Mouse (Mus musculus) liver, embryonic 13.5 days (tissue): ENCODE data around the gene Ear10. TPM values are rescaled to one million over a fixed set of nuclear protein-coding genes. Genes with fewer than 3 reads are reported as not detected.
A peak's percentile ranks its signal among the peaks of the same experiment; 100 is the strongest.
"Not testable (repeated sequence)": the region's sequence is repeated elsewhere in the genome, so short reads cannot be mapped to it uniquely, and the experiment has no call there.

Experiments used
- ATAC-seq: fragments of 200-750 bp; cut with Nextera tagmentation; 2 replicates; pipeline ENCODE4 v1.8.0; 2017; ENCODE audit warnings: low read depth, mild to moderate bottlenecking, moderate number of reproducible peaks, moderate library complexity
- DNase-seq: peaks from one replicate; pipeline ENCODE4 v3.0.0; 2022
- H3K27ac ChIP-seq: fragments of 300-500 bp; sonication (generic); 2 replicates; pipeline ENCODE4 v1.5.1; 2015; ENCODE audit warnings: moderate library complexity, mild to moderate bottlenecking, inconsistent platforms
- H3K27me3 ChIP-seq: fragments of 300-500 bp; sonication (generic); 2 replicates; pipeline ENCODE4 v1.6.1; 2015; ENCODE audit warnings: mild to moderate bottlenecking, inconsistent platforms
- H3K36me3 ChIP-seq: fragments of 300-500 bp; sonication (generic); 2 replicates; pipeline ENCODE4 v1.6.1; 2015; ENCODE audit warnings: mild to moderate bottlenecking, inconsistent platforms
- H3K4me1 ChIP-seq: fragments of 300-500 bp; sonication (generic); replicated peaks from 2 replicates; pipeline ENCODE4 v1.6.1; 2015; ENCODE audit warnings: inconsistent platforms
- H3K4me2 ChIP-seq: fragments of 300-500 bp; sonication (generic); 2 replicates; pipeline ENCODE4 v1.6.1; 2015; ENCODE audit warnings: inconsistent platforms, mild to moderate bottlenecking, moderate library complexity
- H3K4me3 ChIP-seq: fragments of 300-500 bp; sonication (generic); replicated peaks from 2 replicates; pipeline ENCODE4 v1.5.1; 2015; ENCODE audit warnings: mild to moderate bottlenecking, inconsistent platforms
- H3K9ac ChIP-seq: fragments of 300-500 bp; sonication (generic); 2 replicates; pipeline ENCODE4 v1.6.1; 2015; ENCODE audit warnings: mild to moderate bottlenecking, inconsistent platforms
- H3K9me3 ChIP-seq: fragments of 300-500 bp; sonication (generic); replicated peaks from 2 replicates; pipeline ENCODE4 v1.6.1; 2016; ENCODE audit warnings: inconsistent platforms
- WGBS: fragments of 180-500 bp; shearing (Covaris S2); methylation state at CpG from one replicate; pipeline ENCODE4 v1.1.7; 2015; ENCODE audit not compliant: insufficient replicate concordance; 5-methylcytosine and 5-hydroxymethylcytosine counted together
- polyA plus RNA-seq: library from polyadenylated mRNA; unstranded; fragments of >200 nt; fragmentation: Nextera tagmentation; extraction: Ambion mirVana; gene quantifications from 2 replicates; pipeline ENCODE4 v1.2.1, GENCODE M21; 2015

The Ear10 gene
- polyA plus RNA-seq, 1 experiment from 2014 or later: not detected

GRCm38 (mm10) chr14:43886235-43886634 is 37.1 kb downstream of the Ear10 start:
- not testable (repeated sequence) for ATAC-seq, H3K4me3 ChIP-seq, DNase-seq, H3K27me3 ChIP-seq, H3K4me2 ChIP-seq, H3K36me3 ChIP-seq, H3K27ac ChIP-seq, H3K9me3 ChIP-seq, H3K9ac ChIP-seq, H3K4me1 ChIP-seq
- 40% methylated on average over 1 of the region's 1 CpGs for WGBS

DNA sequence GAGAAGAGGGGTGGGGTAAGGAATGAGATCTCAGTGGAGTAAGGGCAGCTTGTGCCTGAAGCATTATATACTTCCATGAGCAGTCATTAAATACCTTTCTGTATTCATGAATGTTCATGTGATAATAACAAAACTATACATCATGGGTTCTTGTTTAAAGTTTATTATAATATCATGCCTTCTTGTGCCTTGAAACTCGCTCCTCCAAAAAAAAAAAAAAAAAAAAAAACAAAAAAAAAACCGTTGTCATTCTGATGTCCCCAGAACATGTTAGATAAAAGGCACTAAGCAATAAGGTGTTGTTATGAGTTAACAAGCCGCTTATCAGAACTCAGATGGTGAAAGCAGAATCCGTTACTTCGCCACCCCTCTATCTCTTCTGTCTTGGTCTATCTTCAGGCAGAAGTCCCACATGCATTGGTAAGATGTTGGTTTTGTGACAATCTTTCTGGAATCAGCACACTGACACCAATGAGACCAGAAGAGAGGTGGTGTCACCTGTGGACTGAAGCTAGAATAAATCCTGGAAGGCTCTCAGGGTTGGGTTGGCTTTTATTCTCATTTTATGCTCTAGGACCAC is 43.3 kb downstream of the Ear10 start:
- H3K4me1 ChIP-seq, H3K4me2 ChIP-seq, H3K27me3 ChIP-seq, H3K9ac ChIP-seq, H3K27ac ChIP-seq, H3K36me3 ChIP-seq, H3K4me3 ChIP-seq, H3K9me3 ChIP-seq: not testable (repeated sequence)
- WGBS: 19% methylated on average over 5 of the region's 5 CpGs
- ATAC-seq: peak; percentile 82
- DNase-seq: peak; percentile 6

- H3K36me3 ChIP-seq, H3K4me2 ChIP-seq, H3K27ac ChIP-seq, H3K4me3 ChIP-seq, DNase-seq, H3K9ac ChIP-seq, H3K27me3 ChIP-seq, H3K4me1 ChIP-seq, H3K9me3 ChIP-seq: not testable (repeated sequence)
- 33% methylated on average over 1 of the region's 2 CpGs for WGBS
- peak; percentile 57; the same call in 1 of the 2 replicates for ATAC-seq
These were observed 45.6 kb downstream of the Ear10 start for GRCm38 (mm10) chr14:43877789-43878188.

DNA sequence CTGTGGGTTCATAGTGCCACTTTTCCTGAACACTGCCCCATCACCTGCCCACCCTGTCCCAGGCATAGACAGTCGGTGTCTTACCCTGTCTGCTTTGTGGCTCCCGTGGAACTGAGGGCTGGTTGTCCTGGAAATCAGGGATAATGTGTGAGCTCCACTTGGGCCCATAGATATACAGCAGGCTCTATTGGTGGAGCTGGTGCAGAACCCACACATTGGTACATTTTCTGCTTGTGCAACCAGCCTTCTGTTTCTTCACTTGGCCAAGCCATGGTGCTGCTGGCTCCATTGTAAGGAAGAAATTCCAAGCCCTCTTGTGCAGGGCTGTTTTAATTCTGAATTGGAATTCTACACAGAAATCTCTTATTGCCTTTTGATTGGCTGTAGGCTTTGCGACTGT is 47.9 kb downstream of the Ear10 start, which contains the start of gene Ear1:
Ear1 (minus strand) TSS at position 101 of the 400 bp plus-strand sequence.
- not testable (repeated sequence) for H3K4me2 ChIP-seq, H3K27me3 ChIP-seq, H3K27ac ChIP-seq, ATAC-seq, H3K9ac ChIP-seq, DNase-seq, H3K4me1 ChIP-seq, H3K9me3 ChIP-seq, H3K4me3 ChIP-seq, H3K36me3 ChIP-seq
- WGBS: 66% methylated on average over 3 of the region's 3 CpGs

DNA sequence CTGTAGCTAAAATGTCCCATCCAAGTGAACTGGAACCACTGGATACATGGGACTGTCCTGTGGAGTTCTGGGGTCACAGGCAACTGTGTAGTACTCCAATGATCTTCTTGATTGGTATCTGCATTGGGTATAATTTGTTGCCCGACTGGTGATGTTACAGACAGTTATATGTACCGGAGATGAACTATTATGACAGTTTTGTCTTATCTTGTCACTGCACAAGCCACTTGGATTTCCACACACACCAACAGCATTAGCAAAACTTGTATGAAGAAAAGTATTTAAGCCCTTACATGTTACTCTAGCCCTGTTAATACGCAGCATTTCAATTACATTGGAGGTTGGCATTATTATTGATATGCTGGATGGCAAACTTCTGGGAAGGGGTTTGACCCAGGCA is 48.5 kb downstream of the Ear10 start:
- H3K9ac ChIP-seq, H3K4me3 ChIP-seq, H3K36me3 ChIP-seq, H3K4me2 ChIP-seq, H3K27ac ChIP-seq, H3K27me3 ChIP-seq, H3K9me3 ChIP-seq, ATAC-seq, DNase-seq, H3K4me1 ChIP-seq: not testable (repeated sequence)
- 36% methylated on average over 3 of the region's 3 CpGs for WGBS

Other genes with a start within 250 kb of the Ear10 start
- not detected in 2 replicates for gene Gm8165, start 246.4 kb downstream of the Ear10 start, polyA plus RNA-seq
- 0.47 and 1.1 TPM in 2 replicates for gene Gm7324, start 225.7 kb downstream of the Ear10 start, polyA plus RNA-seq
- gene Gm16506, start 196.1 kb downstream of the Ear10 start, polyA plus RNA-seq: not detected in 2 replicates
- not detected in 2 replicates for gene Gm6526, start 175.7 kb downstream of the Ear10 start, polyA plus RNA-seq
- not detected in 2 replicates for gene Gm8180, start 138.8 kb downstream of the Ear10 start, polyA plus RNA-seq
- 9.1 and 12.0 TPM in 2 replicates for gene Ear1, start 48.0 kb downstream of the Ear10 start, polyA plus RNA-seq
- gene Gm8113, start 1.8 kb upstream of the Ear10 start, polyA plus RNA-seq: 9.1 and 11.2 TPM in 2 replicates
- gene Ang5, start 33.5 kb upstream of the Ear10 start, polyA plus RNA-seq: not detected in 2 replicates
- gene Ang6, start 78.7 kb upstream of the Ear10 start, polyA plus RNA-seq: not detected in 2 replicates
- 10.1 and 11.0 TPM in 2 replicates for gene Ear2, start 179.1 kb upstream of the Ear10 start, polyA plus RNA-seq
- gene Gm3327, start 200.3 kb upstream of the Ear10 start, polyA plus RNA-seq: not detected in 2 replicates